Mouse (Mus musculus): ENCODE results near the gene Bcl9. TPM values are rescaled to one million over a fixed set of nuclear protein-coding genes. Genes with fewer than 3 reads are reported as not detected.

Gene Bcl9
- polyA plus RNA-seq, 1 experiment from 2014 or later = 43.7 TPM

DNA sequence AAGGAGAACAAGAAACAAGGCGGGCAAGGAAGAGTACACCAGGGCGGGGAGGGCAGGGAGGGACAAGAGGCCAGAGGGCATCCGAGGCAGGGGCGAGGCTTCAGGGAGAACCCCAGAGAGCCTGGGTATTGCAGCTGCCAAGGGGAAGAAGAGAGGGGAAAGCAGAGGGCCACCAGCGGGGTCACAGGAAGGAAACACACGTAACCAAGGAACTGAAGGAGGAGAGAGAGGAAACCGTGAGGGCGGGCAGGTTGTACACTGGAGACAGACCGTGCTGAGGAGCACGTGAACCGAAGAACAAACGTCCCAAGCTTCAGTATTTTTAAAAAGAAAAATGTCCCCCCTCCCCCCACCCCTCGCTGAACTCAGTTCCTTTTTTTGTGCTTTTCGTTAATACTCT is 93.8 kb downstream of the Bcl9 start:
- Histone ChIP-seq H3K27ac (no peak overlapping the region), H3K27me3 (ENCODE audit: insufficient read depth, low read length) (no peaks in the 10 kb centered on the region), H3K36me3 (ENCODE audit: insufficient read depth, low read length) (peaks cover 40% of the 10 kb centered on the region), H3K9ac (ENCODE audit: low read depth, low read length) (no peak overlapping the region), H3K9me3 (replicated peaks; ENCODE audit: low read length) (no peaks in the 10 kb centered on the region), H3K4me3 (replicated peaks; ENCODE audit: low read depth, low read length) (no peak overlapping the region), H3K4me2 (ENCODE audit: low read length) (no peak overlapping the region), H3K4me1 (replicated peaks; ENCODE audit: insufficient read depth, low read length) (no peaks in the 10 kb centered on the region)
- TF ChIP-seq CTCF (IDR thresholded peaks at IDR 0.05; ENCODE audit: low read depth) = no peak
- 69% methylated on average over 14 of the region's 14 CpGs for WGBS
- DNase-seq (ENCODE audit: low spot score) (no peak), ATAC-seq (replicated peaks; ENCODE audit: low FRiP score, low read depth) (no peak)

DNA sequence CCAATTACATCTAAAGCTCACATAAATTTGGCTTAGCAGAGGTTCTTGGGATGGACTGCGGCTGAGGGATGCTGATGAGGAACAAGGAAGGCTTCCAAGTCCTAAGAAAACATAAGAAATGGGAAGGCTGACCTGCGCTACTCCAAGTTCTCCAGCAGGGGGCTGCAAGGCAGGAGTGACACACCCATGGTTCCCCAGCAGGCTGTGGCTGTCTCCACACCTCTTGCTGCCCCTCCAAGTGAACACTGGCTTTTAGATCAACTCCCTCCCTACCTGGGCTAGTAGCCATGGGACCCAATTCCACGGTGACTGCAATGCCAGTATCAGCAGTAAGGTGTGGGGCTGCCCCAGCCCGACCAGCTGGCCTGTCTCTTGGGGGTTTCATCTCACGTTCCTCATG is 95.8 kb downstream of the Bcl9 start:
- 39% methylated on average over 5 of the region's 5 CpGs for WGBS
- Histone ChIP-seq H3K4me1 (replicated peaks; ENCODE audit: insufficient read depth, low read length) (no peaks in the 10 kb centered on the region), H3K9me3 (replicated peaks; ENCODE audit: low read length) (no peaks in the 10 kb centered on the region), H3K27ac (no peak overlapping the region), H3K36me3 (ENCODE audit: insufficient read depth, low read length) (peaks cover 21% of the 10 kb centered on the region), H3K27me3 (ENCODE audit: insufficient read depth, low read length) (no peaks in the 10 kb centered on the region), H3K4me2 (ENCODE audit: low read length) (no peak overlapping the region), H3K4me3 (replicated peaks; ENCODE audit: low read depth, low read length) (no peak overlapping the region), H3K9ac (ENCODE audit: low read depth, low read length) (no peak overlapping the region)
- ATAC-seq (replicated peaks; ENCODE audit: low FRiP score, low read depth) (peak; percentile 55; the same call in 1 of the 2 replicates), DNase-seq (ENCODE audit: low spot score) (peak; percentile 90)
- peak; percentile 92 for TF ChIP-seq CTCF (IDR thresholded peaks at IDR 0.05; ENCODE audit: low read depth)

GRCm38 (mm10) chr3:97199261-97199660 is 98.5 kb downstream of the Bcl9 start:
- Histone ChIP-seq H3K4me1 (replicated peaks; ENCODE audit: insufficient read depth, low read length) (no peaks in the 10 kb centered on the region), H3K4me3 (replicated peaks; ENCODE audit: low read depth, low read length) (no peak overlapping the region), H3K9me3 (replicated peaks; ENCODE audit: low read length) (no peaks in the 10 kb centered on the region), H3K27ac (no peak overlapping the region), H3K27me3 (ENCODE audit: insufficient read depth, low read length) (no peaks in the 10 kb centered on the region), H3K36me3 (ENCODE audit: insufficient read depth, low read length) (no peaks in the 10 kb centered on the region), H3K4me2 (ENCODE audit: low read length) (no peak overlapping the region), H3K9ac (ENCODE audit: low read depth, low read length) (no peak overlapping the region)
- ATAC-seq (replicated peaks; ENCODE audit: low FRiP score, low read depth) (no peak), DNase-seq (ENCODE audit: low spot score) (no peak)
- 12% methylated on average over 4 of the region's 4 CpGs for WGBS
- no peak for TF ChIP-seq CTCF (IDR thresholded peaks at IDR 0.05; ENCODE audit: low read depth)

DNA sequence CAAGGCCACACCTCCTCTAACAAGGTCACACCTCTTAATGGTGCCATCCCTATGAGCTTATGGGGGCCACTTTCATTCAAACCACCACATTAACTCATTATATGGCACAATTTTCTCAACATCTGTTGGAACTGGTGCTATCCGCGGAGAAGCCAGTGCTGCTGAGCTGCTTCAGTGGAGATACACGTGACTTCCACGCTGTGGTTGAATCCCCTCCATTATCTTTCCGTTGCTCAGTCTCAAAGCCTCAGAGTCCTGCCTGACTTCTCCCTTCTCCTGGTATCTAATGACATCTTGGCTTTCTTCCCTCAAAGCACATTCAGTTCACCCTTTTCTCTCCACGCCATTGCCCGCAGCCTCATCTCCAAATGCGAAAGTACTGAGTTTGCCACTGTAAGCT is 101.1 kb downstream of the Bcl9 start:
- no peak for TF ChIP-seq CTCF (IDR thresholded peaks at IDR 0.05; ENCODE audit: low read depth)
- WGBS = 89% methylated on average over 8 of the region's 8 CpGs
- ATAC-seq (replicated peaks; ENCODE audit: low FRiP score, low read depth) = no peak
- Histone ChIP-seq H3K27me3 (ENCODE audit: insufficient read depth, low read length) (no peaks in the 10 kb centered on the region), H3K27ac (no peak overlapping the region), H3K9me3 (replicated peaks; ENCODE audit: low read length) (no peaks in the 10 kb centered on the region), H3K4me2 (ENCODE audit: low read length) (no peak overlapping the region), H3K36me3 (ENCODE audit: insufficient read depth, low read length) (no peaks in the 10 kb centered on the region), H3K9ac (ENCODE audit: low read depth, low read length) (no peak overlapping the region), H3K4me3 (replicated peaks; ENCODE audit: low read depth, low read length) (no peak overlapping the region), H3K4me1 (replicated peaks; ENCODE audit: insufficient read depth, low read length) (no peaks in the 10 kb centered on the region)
- DNase-seq (ENCODE audit: low spot score) = no peak

- ATAC-seq (replicated peaks; ENCODE audit: low FRiP score, low read depth) = peak; percentile 41; the same call in 1 of the 2 replicates
- DNase-seq (ENCODE audit: low spot score) = peak; percentile 89
- Histone ChIP-seq H3K4me2 (ENCODE audit: low read length) (no peak overlapping the region), H3K27me3 (ENCODE audit: insufficient read depth, low read length) (no peaks in the 10 kb centered on the region), H3K27ac (no peak overlapping the region), H3K4me3 (replicated peaks; ENCODE audit: low read depth, low read length) (no peak overlapping the region), H3K9ac (ENCODE audit: low read depth, low read length) (no peak overlapping the region), H3K36me3 (ENCODE audit: insufficient read depth, low read length) (no peaks in the 10 kb centered on the region), H3K9me3 (replicated peaks; ENCODE audit: low read length) (no peaks in the 10 kb centered on the region), H3K4me1 (replicated peaks; ENCODE audit: insufficient read depth, low read length) (no peaks in the 10 kb centered on the region)
- 39% methylated on average over 10 of the region's 10 CpGs for WGBS
- peak; percentile 93 for TF ChIP-seq CTCF (IDR thresholded peaks at IDR 0.05; ENCODE audit: low read depth)
These were observed 112.4 kb downstream of the Bcl9 start for GRCm38 (mm10) chr3:97185098-97185860.

DNA sequence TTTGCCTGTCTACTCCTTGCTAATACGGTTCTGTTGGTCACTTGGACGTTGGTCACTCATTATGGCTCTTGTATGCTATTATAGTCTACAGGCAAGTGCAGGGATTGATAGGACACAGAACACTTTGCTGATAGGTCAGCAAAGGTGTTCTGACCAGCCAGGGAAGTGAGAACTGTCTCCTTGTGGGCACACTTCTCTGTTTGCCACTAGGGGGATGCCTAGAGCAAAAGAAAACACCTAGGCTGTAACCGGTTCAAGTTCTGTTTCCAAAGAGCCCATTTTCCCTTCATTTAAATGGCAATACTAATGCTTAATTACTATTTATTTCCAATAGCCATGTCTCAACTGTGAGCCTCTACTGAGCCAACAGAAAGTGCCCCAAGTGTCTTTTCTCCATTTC is 113.9 kb downstream of the Bcl9 start:
- no peaks in the 10 kb centered on the region for H3K4me1 ChIP-seq (replicated peaks; ENCODE audit: insufficient read depth, low read length)
- no peak overlapping the region for H3K27ac ChIP-seq
- H3K9me3 ChIP-seq (replicated peaks; ENCODE audit: low read length) = no peaks in the 10 kb centered on the region
- ATAC-seq (replicated peaks; ENCODE audit: low FRiP score, low read depth) = no peak
- TF ChIP-seq CTCF (IDR thresholded peaks at IDR 0.05; ENCODE audit: low read depth) = peak; percentile 66
- H3K9ac ChIP-seq (ENCODE audit: low read depth, low read length) = no peak overlapping the region
- no peak overlapping the region for H3K4me3 ChIP-seq (replicated peaks; ENCODE audit: low read depth, low read length)
- no peak for DNase-seq (ENCODE audit: low spot score)
- no peak overlapping the region for H3K4me2 ChIP-seq (ENCODE audit: low read length)
- 49% methylated on average over 3 of the region's 3 CpGs for WGBS
- H3K36me3 ChIP-seq (ENCODE audit: insufficient read depth, low read length) = no peaks in the 10 kb centered on the region
- H3K27me3 ChIP-seq (ENCODE audit: insufficient read depth, low read length) = no peaks in the 10 kb centered on the region
